Mouse (Mus musculus) ES-E14 (cell line): ENCODE measurements at regions not wholly inside any gene's neighbourhood (a gene's known extent, or its start where the extent isn't known, plus 50 kb on each side); places are given as distances from the start of the nearest gene placed in this dataset.

ENCODE experiments used
- DNase-seq: peaks from one replicate; pipeline ENCODE4 v3.0.0-alpha.2; 2013; ENCODE audit warnings: low read depth, low spot score
- H3K27ac ChIP-seq: 2 replicates; pipeline ENCODE4 v1.5.1; 2012; ENCODE audit warnings: low read depth, mild to moderate bottlenecking, low read length, moderate library complexity, mixed read lengths; ENCODE audit not compliant: poor library complexity, insufficient read depth, severe bottlenecking
- H3K36me3 ChIP-seq: 2 replicates; pipeline ENCODE4 v1.6.1; 2012; ENCODE audit warnings: mild to moderate bottlenecking, low read length, moderate library complexity, mixed read lengths; ENCODE audit not compliant: control insufficient read depth, poor library complexity, insufficient read depth, severe bottlenecking
- H3K4me1 ChIP-seq, 2 experiments: fragments of 150-350 bp in 1 of 2; sonication (generic) in 1 of 2; 2 replicates each; pipeline ENCODE4 v1.6.1; 2012; ENCODE audit warnings: low read length in 2 of 2, mild to moderate bottlenecking in 1 of 2, mixed read lengths in 1 of 2; ENCODE audit not compliant: control insufficient read depth in 2 of 2, insufficient read depth in 2 of 2, poor library complexity in 1 of 2
- H3K4me3 ChIP-seq, 2 experiments: fragments of 150-350 bp in 1 of 2; sonication (generic) in 1 of 2; 2 replicates each; pipeline ENCODE4 v1.5.1; 2012; ENCODE audit warnings: low read length in 2 of 2, low read depth in 1 of 2, mild to moderate bottlenecking in 1 of 2, mixed read lengths in 1 of 2; ENCODE audit not compliant: insufficient read depth in 1 of 2, poor library complexity in 1 of 2, severe bottlenecking in 1 of 2
- H3K9ac ChIP-seq: 2 replicates; pipeline ENCODE4 v1.6.1; 2012; ENCODE audit warnings: low read depth, mild to moderate bottlenecking, low read length, mixed read lengths; ENCODE audit not compliant: poor library complexity, insufficient read depth, severe bottlenecking
- H3K9me3 ChIP-seq: fragments of 150-350 bp; sonication (generic); 2 replicates; pipeline ENCODE4 v1.6.1; 2012; ENCODE audit warnings: low read depth, mild to moderate bottlenecking, low read length; ENCODE audit not compliant: control insufficient read depth, insufficient read depth
- CHD2 ChIP-seq: IDR thresholded peaks from 2 replicates; pipeline ENCODE4 v1.6.1; 2014; ENCODE audit warnings: mild to moderate bottlenecking, low read depth, low read length, inconsistent platforms
- HCFC1 ChIP-seq: IDR thresholded peaks from 2 replicates; pipeline ENCODE4 v1.6.1; 2012; ENCODE audit warnings: low read length, inconsistent platforms, borderline replicate concordance; ENCODE audit not compliant: insufficient read depth
- MAFK ChIP-seq: IDR thresholded peaks from 2 replicates; pipeline ENCODE4 v1.6.1; 2014; ENCODE audit warnings: mild to moderate bottlenecking, low read depth, low read length, inconsistent platforms; ENCODE audit not compliant: insufficient read depth
- ZC3H11A ChIP-seq: IDR thresholded peaks from 2 replicates; pipeline ENCODE4 v1.6.1; 2012; ENCODE audit warnings: low read depth, mild to moderate bottlenecking, inconsistent platforms, low read length, borderline replicate concordance
- ZNF384 ChIP-seq: IDR thresholded peaks from 2 replicates; pipeline ENCODE4 v1.6.1; 2012; ENCODE audit warnings: low read depth, low read length, inconsistent platforms
- in situ Hi-C, 2 experiments: fragments of 600-800 bp; cut with MboI; formaldehyde crosslinking; loops; one replicate each; pipeline ENCODE4 v1.15.1; 2025; ENCODE audit warnings: low sequenced_read_pairs in 2 of 2, inconsistent platforms in 1 of 2; ENCODE audit not compliant: unreplicated experiment in 2 of 2

DNA sequence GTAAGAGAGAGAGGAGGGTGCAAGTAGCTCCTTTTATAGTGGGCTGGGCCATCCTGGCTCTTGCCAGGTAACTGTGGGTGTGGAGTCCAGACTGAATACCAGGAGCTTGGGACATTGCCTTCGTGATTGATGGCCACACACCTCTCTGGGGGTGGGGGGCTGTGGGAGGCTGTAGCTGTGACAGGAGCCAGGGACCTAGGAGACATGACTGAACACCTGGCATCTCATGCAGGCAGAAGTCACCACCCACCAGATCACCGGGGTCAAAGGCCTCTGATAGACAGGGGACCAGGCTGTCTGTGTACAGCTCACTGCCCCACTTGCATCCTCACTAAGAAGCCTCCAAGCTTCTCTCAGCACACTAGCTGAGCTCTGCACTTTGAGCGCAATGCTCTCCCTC, 288.6 kb downstream of the Qk start:
- Histone ChIP-seq H3K9ac (no peak overlapping the region), H3K4me1 (no peaks in the 10 kb centered on the region), H3K9me3 (no peaks in the 10 kb centered on the region), H3K27ac (no peak overlapping the region), H3K4me3 (no peak overlapping the region), H3K36me3 (no peaks in the 10 kb centered on the region)
- in situ Hi-C loops: no loop called here
- DNase-seq: no peak
- no peak for TF ChIP-seq HCFC1
- no peak for TF ChIP-seq CHD2
- no peak for TF ChIP-seq ZC3H11A
- no peak for TF ChIP-seq ZNF384
- TF ChIP-seq MAFK: no peak

DNA sequence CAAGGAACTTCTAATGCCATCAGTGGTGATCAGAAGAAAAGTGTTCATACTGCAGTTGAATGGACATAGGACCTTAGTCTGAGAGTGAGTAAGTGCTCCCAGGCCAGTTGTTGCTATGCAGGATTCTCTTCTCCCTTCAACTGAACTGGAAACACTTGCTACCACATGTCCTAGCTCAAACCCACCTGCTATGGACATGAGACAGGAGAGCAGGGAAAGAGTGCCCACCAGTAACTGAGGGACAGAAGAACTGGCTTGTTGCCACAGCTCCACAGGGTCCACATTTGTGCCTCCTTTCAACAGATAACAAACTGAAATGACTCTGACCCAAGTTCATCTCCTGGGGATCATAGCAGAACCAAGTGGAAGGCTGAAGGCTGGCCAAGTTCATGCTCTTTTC, 292.9 kb downstream of the Qk start:
- Histone ChIP-seq H3K9me3 (no peaks in the 10 kb centered on the region), H3K9ac (no peak overlapping the region), H3K4me3 (no peak overlapping the region), H3K27ac (no peak overlapping the region), H3K4me1 (no peaks in the 10 kb centered on the region), H3K36me3 (no peaks in the 10 kb centered on the region)
- in situ Hi-C loops: no loop called here
- TF ChIP-seq HCFC1 (no peak), ZC3H11A (no peak), ZNF384 (no peak), CHD2 (no peak), MAFK (no peak)
- DNase-seq: no peak

DNA sequence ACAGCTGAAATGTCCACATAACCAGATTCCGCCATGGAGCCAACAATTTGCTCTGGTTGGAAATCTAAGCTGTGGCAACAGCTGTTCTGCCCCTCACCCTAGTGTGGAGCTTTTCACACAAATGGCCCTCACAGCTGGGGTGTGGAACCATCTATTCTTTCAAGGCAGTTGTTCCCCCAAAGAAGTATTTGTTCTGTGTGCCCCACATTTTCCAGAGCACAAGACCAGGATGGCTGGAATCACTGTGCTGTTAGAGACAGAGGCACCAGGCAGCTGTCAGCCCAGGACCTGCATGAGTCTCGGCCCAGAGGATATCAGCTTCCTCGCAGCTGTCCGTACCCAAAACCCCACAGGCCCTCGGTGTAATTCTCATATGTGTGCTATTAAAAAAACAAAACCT, 294.4 kb downstream of the Qk start:
- DNase-seq: no peak
- H3K36me3 ChIP-seq: no peaks in the 10 kb centered on the region
- H3K4me3 ChIP-seq: no peak overlapping the region
- no peaks in the 10 kb centered on the region for H3K9me3 ChIP-seq
- TF ChIP-seq ZNF384 (no peak), ZC3H11A (no peak), MAFK (no peak), HCFC1 (no peak), CHD2 (no peak)
- H3K27ac ChIP-seq: no peak overlapping the region
- no peaks in the 10 kb centered on the region for H3K4me1 ChIP-seq
- no peak overlapping the region for H3K9ac ChIP-seq
- in situ Hi-C loops: no loop called here

DNA sequence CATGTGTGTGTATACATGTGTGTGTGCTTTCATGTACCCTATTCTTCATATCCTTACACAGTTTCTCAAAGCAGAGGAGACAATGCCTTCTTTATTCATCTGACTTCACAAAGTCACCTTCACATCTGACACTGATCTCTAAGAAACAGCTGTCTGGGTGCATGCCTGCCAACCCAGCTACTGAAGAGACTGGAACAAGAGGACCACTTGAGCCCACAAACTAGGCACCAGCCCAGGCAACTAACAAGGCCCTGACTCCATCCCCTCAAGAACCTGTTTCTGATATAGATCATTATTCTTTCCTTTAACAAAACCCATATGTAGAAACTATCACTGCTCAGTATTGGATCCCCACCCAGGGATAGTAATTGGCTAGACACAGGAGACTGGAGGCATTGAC, 295.3 kb downstream of the Qk start:
- Histone ChIP-seq H3K4me3 (no peak overlapping the region), H3K27ac (no peak overlapping the region), H3K36me3 (no peaks in the 10 kb centered on the region), H3K9me3 (no peaks in the 10 kb centered on the region), H3K4me1 (no peaks in the 10 kb centered on the region), H3K9ac (no peak overlapping the region)
- in situ Hi-C loops: no loop called here
- no peak for TF ChIP-seq ZC3H11A
- no peak for TF ChIP-seq MAFK
- TF ChIP-seq HCFC1: no peak
- TF ChIP-seq CHD2: no peak
- no peak for TF ChIP-seq ZNF384
- no peak for DNase-seq

DNA sequence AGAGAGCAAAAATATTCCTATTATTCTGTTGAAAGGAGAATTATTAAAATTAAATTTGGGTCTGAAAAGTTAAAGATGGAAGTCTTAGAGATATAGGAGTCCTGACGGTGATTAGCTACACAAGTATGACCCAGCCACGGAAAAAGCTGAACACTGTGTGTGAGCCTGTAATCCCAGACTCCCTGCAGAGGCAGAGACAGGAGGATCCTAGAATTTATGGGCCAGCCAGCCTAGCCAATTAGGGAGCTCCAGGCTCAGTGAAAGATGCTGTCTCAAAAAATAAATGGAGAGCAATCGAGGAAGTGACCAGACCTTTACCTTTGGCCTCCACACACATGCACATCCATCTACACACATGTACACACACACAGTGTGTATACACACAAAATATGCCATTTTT, 307.5 kb downstream of the Qk start:
- H3K9me3 ChIP-seq: no peaks in the 10 kb centered on the region
- H3K4me3 ChIP-seq: no peak overlapping the region
- H3K36me3 ChIP-seq: no peaks in the 10 kb centered on the region
- in situ Hi-C loops: no loop called here
- H3K4me1 ChIP-seq: no peaks in the 10 kb centered on the region
- DNase-seq: no peak
- no peak overlapping the region for H3K9ac ChIP-seq
- TF ChIP-seq HCFC1: no peak
- TF ChIP-seq ZC3H11A: no peak
- TF ChIP-seq CHD2: no peak
- no peak for TF ChIP-seq ZNF384
- TF ChIP-seq MAFK: no peak
- H3K27ac ChIP-seq: no peak overlapping the region
